Mouse (Mus musculus): ENCODE results near the gene Trim63.

- TF ChIP-seq CTCF (IDR thresholded peaks at IDR 0.05; ENCODE audit: control insufficient read depth, insufficient read depth, insufficient read length) = no peak
- TF ChIP-seq CEBPB (IDR thresholded peaks at IDR 0.05; ENCODE audit: low read depth) = no peak
- TF ChIP-seq MYOG (IDR thresholded peaks at IDR 0.05; ENCODE audit: control insufficient read depth, extremely low read depth, insufficient read length) = no peak
- TF ChIP-seq USF1 (IDR thresholded peaks at IDR 0.05; ENCODE audit: low read depth) = no peak
- TF ChIP-seq MYOD1 (IDR thresholded peaks at IDR 0.05; ENCODE audit: control insufficient read depth, insufficient read length, low read depth) = no peak
- no peak for TF ChIP-seq MAX (IDR thresholded peaks at IDR 0.05)
- no peak for TF ChIP-seq FOSL1 (IDR thresholded peaks at IDR 0.05; ENCODE audit: insufficient read depth, low read length, poor library complexity, severe bottlenecking)
Observed at GRCm38 (mm10) chr4:134299498-134299810, 15.5 kb upstream of the Trim63 start.
